Mouse (Mus musculus): ENCODE measurements at regions not wholly inside any gene's neighbourhood (a gene's known extent, or its start where the extent isn't known, plus 50 kb on each side); places are given as distances from the start of the nearest gene placed in this dataset.

- TF ChIP-seq POLR2A (IDR thresholded peaks at IDR 0.05; ENCODE audit: borderline replicate concordance, extremely low read depth, low read depth, low read length) = no peak
- TF ChIP-seq CTCF (IDR thresholded peaks at IDR 0.05; ENCODE audit: insufficient read depth, low read length) = no peak
These were observed 82.7 kb downstream of the Chst1 start for GRCm38 (mm10) chr2:92682256-92682655.

Data from lung, adult 2 months (tissue).